Mouse (Mus musculus) myocyte (in vitro differentiated cells): ENCODE data around the gene Sdhb.

Experiments
- MAX ChIP-seq: IDR thresholded peaks from one replicate; pipeline ENCODE4 v1.6.1; 2011; ENCODE audit warnings: low read depth, mild to moderate bottlenecking, control low read depth
- POLR2A ChIP-seq: IDR thresholded peaks from one replicate; pipeline ENCODE4 v1.6.1; 2011; ENCODE audit warnings: low read depth, mild to moderate bottlenecking, control low read depth, moderate library complexity; ENCODE audit not compliant: insufficient read length
- POLR2AphosphoS2 ChIP-seq: IDR thresholded peaks from one replicate; pipeline ENCODE4 v1.6.1; 2011; ENCODE audit warnings: low read depth, control low read depth; ENCODE audit not compliant: insufficient read length
- REST ChIP-seq: IDR thresholded peaks from one replicate; pipeline ENCODE4 v1.6.1; 2011; ENCODE audit warnings: mild to moderate bottlenecking, control low read depth, moderate library complexity; ENCODE audit not compliant: insufficient read depth, insufficient read length
- TCF12 ChIP-seq: IDR thresholded peaks from one replicate; pipeline ENCODE4 v1.6.1; 2011; ENCODE audit warnings: mild to moderate bottlenecking, control low read depth; ENCODE audit not compliant: poor library complexity, insufficient read depth, severe bottlenecking
- USF1 ChIP-seq: IDR thresholded peaks from one replicate; pipeline ENCODE4 v1.6.1; 2011; ENCODE audit warnings: low read depth, mild to moderate bottlenecking, control low read depth, moderate library complexity

- TF ChIP-seq MAX = no peak
- no peak for TF ChIP-seq POLR2A
- TF ChIP-seq TCF12 = no peak
- no peak for TF ChIP-seq POLR2AphosphoS2
- no peak for TF ChIP-seq USF1
- no peak for TF ChIP-seq REST
Measured at GRCm38 (mm10) chr4:140922508-140922907, 38.5 kb upstream of the Sdhb start.
